Mouse (Mus musculus): ENCODE measurements around the gene Zbtb12. TPM values are rescaled to one million over a fixed set of nuclear protein-coding genes. Genes with fewer than 3 reads are reported as not detected.
A peak's percentile ranks its signal among the peaks of the same experiment; 100 is the strongest.

Gene Zbtb12
- polyA plus RNA-seq, 1 experiment from 2014 or later = 0.99 TPM

DNA sequence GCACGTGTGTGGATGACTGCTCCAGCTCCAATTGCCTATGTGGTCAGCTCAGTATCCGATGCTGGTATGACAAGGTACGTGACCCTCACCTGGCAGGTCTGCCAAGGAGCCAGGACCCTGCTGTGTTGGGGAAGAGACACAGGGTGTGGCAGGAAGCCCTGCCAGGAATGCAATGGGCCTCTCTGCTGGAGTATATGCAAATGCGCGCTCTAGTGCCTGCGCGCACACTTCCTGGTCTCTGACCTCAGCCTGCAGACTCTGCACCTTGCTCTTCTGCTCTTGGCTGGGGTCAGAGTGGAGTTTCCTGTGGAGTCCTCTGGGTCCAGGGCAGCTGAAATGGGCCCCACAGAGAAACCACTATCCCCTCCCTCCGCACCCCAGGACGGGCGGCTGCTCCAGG is 31.7 kb downstream of the Zbtb12 start:
- no peaks in the 10 kb centered on the region for H3K9me3 ChIP-seq (ENCODE audit: low read length)
- H3K27me3 ChIP-seq (replicated peaks; ENCODE audit: insufficient read depth, low read length) = no peaks in the 10 kb centered on the region
- TF ChIP-seq EP300 (IDR thresholded peaks at IDR 0.05) (no peak), CTCF (IDR thresholded peaks at IDR 0.05) (no peak)
- no peak overlapping the region for H3K27ac ChIP-seq (ENCODE audit: low read length)
- DNase-seq (ENCODE audit: low spot score) = no peak
- WGBS = 86% methylated on average over 10 of the region's 10 CpGs
- no peak overlapping the region for H3K4me3 ChIP-seq (ENCODE audit: low read depth, low read length)
- ATAC-seq = no peak
- H3K9ac ChIP-seq (replicated peaks; ENCODE audit: low read depth) = no peak overlapping the region
- 0 out of 2 replicates have a peak, but pooled peaks cover 4% of the 10 kb centered on the region for H3K4me1 ChIP-seq (ENCODE audit: insufficient read depth, low read depth, low read length)
- H3K4me2 ChIP-seq (replicated peaks; ENCODE audit: low read depth, low read length) = no peak overlapping the region
- peaks cover 50% of the 10 kb centered on the region for H3K36me3 ChIP-seq (ENCODE audit: insufficient read depth, low read length)

DNA sequence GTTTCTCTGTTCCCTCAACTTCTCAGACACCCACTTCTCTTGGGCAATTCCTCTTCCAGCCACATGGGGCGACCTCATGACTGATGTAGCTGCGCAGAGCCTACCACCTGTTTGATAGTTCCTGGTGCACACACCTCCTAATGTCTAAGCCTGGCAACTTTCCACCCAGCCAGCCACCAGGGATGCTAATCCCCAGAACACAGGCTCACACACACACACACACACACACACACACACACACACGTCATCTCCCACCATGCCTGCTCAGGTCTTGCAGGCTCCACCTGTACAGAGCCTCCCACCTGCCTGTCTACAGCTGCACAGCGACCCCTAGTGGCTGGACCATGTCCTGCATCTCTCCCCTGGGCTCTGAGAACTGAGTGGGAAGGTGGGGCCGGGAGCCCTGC is 32.7 kb downstream of the Zbtb12 start:
- Histone ChIP-seq H3K4me1 (ENCODE audit: insufficient read depth, low read depth, low read length) (0 out of 2 replicates have a peak, but pooled peaks cover 4% of the 10 kb centered on the region), H3K9me3 (ENCODE audit: low read length) (no peaks in the 10 kb centered on the region), H3K27ac (ENCODE audit: low read length) (no peak overlapping the region), H3K36me3 (ENCODE audit: insufficient read depth, low read length) (peaks cover 40% of the 10 kb centered on the region), H3K9ac (replicated peaks; ENCODE audit: low read depth) (no peak overlapping the region), H3K4me2 (replicated peaks; ENCODE audit: low read depth, low read length) (no peak overlapping the region), H3K27me3 (replicated peaks; ENCODE audit: insufficient read depth, low read length) (no peaks in the 10 kb centered on the region), H3K4me3 (ENCODE audit: low read depth, low read length) (no peak overlapping the region)
- WGBS = 46% methylated on average over 5 of the region's 5 CpGs
- ATAC-seq (peak; percentile 79), DNase-seq (ENCODE audit: low spot score) (peak; percentile 74)
- TF ChIP-seq CTCF (IDR thresholded peaks at IDR 0.05) = peak; percentile 98
- TF ChIP-seq EP300 (IDR thresholded peaks at IDR 0.05) = no peak

DNA sequence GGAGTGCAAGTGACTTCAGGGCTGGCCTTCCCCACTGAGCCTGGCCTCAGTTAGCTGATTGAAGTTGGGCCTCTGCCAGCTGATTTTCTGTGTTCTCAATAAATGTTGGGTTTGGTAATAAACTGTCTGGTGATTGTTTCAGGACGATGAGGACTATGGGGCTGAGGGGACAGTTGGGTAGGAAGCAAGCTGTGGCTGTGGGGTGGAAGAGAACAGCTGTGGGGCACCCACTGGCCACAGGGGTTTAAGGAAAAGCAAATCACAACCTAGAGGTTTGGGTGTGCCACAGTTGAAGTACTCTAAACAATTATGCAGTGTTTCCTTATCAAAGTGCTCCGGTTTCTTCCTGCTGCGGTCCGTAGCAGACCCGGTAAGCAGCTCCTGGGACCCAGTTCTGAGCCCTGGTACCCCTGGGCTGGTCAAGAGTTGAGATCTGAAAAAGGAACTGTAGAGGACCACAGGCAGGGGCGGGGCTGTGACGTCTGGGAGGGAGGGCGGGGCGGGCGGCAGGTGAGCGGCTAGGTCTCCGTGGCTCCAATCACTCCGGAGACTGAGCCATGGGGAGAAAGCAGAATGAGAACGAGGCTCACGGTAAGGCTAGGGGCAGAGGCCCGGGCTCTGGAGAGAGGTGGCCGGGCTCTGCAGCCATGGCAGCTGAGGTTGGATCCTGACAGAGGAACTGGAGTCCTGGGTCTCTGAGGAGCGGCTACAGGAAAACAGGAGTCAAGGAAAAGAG is 34.8 kb downstream of the Zbtb12 start, which contains the start of gene Slc44a4:
Gene Slc44a4 (plus strand): TSS at position 537 of the 736 bp plus-strand sequence.
- H3K4me2 ChIP-seq (replicated peaks; ENCODE audit: low read depth, low read length) = peak within 1 kb of the TSS; percentile 38
- DNase-seq (ENCODE audit: low spot score) (peak; percentile 46), ATAC-seq (peak; percentile 32; the same call in 1 of the 2 replicates)
- 0 out of 2 replicates have a peak, but pooled peaks cover 4% of the 10 kb centered on the region for H3K4me1 ChIP-seq (ENCODE audit: insufficient read depth, low read depth, low read length)
- 0 out of 2 replicates have a peak, but pooled peaks cover 19% of the 10 kb centered on the region for H3K36me3 ChIP-seq (ENCODE audit: insufficient read depth, low read length)
- TF ChIP-seq CTCF (IDR thresholded peaks at IDR 0.05) (no peak), EP300 (IDR thresholded peaks at IDR 0.05) (no peak)
- H3K9ac ChIP-seq (replicated peaks; ENCODE audit: low read depth) = no peak within 1 kb of the TSS
- no peaks in the 10 kb centered on the region for H3K9me3 ChIP-seq (ENCODE audit: low read length)
- H3K4me3 ChIP-seq (ENCODE audit: low read depth, low read length) = no peak within 1 kb of the TSS
- 29% methylated on average over 17 of the region's 18 CpGs for WGBS
- no peaks in the 10 kb centered on the region for H3K27me3 ChIP-seq (replicated peaks; ENCODE audit: insufficient read depth, low read length)
- peak within 1 kb of the TSS; percentile 28; the same call in 1 of the 2 replicates for H3K27ac ChIP-seq (ENCODE audit: low read length)

DNA sequence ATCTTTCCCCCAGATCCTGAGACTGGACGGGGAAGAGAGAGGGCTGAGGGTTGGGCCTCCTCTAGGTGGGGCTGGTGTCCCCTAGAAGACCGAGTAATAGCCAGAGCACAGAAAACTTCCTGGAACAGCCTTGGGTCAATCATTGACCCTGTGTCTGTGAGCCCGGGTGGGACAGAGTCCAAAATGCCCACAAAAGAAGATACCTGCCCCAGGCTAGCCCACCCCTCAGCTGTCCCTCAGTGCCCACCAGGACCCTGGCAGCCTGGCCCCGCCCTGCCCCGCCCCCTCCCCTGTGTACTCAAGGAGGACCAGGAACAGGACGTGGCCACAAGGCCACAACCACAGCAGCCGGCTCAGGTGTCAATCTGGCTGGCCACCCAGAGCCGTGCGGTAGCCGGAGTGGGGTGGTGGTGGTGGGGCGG is 36.1 kb downstream of the Zbtb12 start:
- Histone ChIP-seq H3K4me2 (replicated peaks; ENCODE audit: low read depth, low read length) (peak overlapping the region; percentile 30; the same call in 1 of the 2 replicates), H3K9ac (replicated peaks; ENCODE audit: low read depth) (no peak overlapping the region)

DNA sequence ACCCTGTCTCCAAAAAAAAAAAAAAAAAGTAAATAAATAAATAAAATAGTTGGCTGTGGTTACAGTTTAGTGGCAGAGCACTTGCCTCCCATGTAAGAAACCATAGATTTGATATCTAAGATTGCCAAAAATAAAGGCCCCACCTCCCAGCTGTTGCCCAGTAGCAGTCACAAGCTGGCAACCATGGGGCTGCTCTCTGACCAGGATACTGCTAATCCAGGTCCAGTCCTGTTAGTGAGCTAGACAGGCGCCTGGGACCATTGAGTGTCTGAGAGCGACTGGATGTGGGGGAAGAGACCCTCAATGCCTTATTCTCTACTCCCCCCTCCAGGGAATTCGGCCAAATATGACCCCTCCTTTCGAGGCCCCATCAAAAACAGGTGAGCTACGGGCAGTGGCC is 37.0 kb downstream of the Zbtb12 start:
- Histone ChIP-seq H3K9me3 (ENCODE audit: low read length) (no peaks in the 10 kb centered on the region), H3K36me3 (ENCODE audit: insufficient read depth, low read length) (0 out of 2 replicates have a peak, but pooled peaks cover 7% of the 10 kb centered on the region), H3K4me2 (replicated peaks; ENCODE audit: low read depth, low read length) (no peak overlapping the region), H3K4me1 (ENCODE audit: insufficient read depth, low read depth, low read length) (0 out of 2 replicates have a peak, but pooled peaks cover 4% of the 10 kb centered on the region), H3K27ac (ENCODE audit: low read length) (no peak overlapping the region), H3K27me3 (replicated peaks; ENCODE audit: insufficient read depth, low read length) (no peaks in the 10 kb centered on the region), H3K9ac (replicated peaks; ENCODE audit: low read depth) (no peak overlapping the region), H3K4me3 (ENCODE audit: low read depth, low read length) (no peak overlapping the region)
- TF ChIP-seq CTCF (IDR thresholded peaks at IDR 0.05) (no peak), EP300 (IDR thresholded peaks at IDR 0.05) (no peak)
- DNase-seq (ENCODE audit: low spot score) (no peak), ATAC-seq (no peak)
- 85% methylated on average over 5 of the region's 5 CpGs for WGBS

More for the DNA sequence above, 36.1 kb downstream of the Zbtb12 start:
- Histone ChIP-seq H3K4me1 (ENCODE audit: insufficient read depth, low read depth, low read length) (0 out of 2 replicates have a peak, but pooled peaks cover 4% of the 10 kb centered on the region), H3K4me3 (ENCODE audit: low read depth, low read length) (no peak overlapping the region), H3K27me3 (replicated peaks; ENCODE audit: insufficient read depth, low read length) (no peaks in the 10 kb centered on the region), H3K9me3 (ENCODE audit: low read length) (no peaks in the 10 kb centered on the region), H3K27ac (ENCODE audit: low read length) (no peak overlapping the region), H3K36me3 (ENCODE audit: insufficient read depth, low read length) (0 out of 2 replicates have a peak, but pooled peaks cover 15% of the 10 kb centered on the region)
- TF ChIP-seq CTCF (IDR thresholded peaks at IDR 0.05) (peak; percentile 58), EP300 (IDR thresholded peaks at IDR 0.05) (no peak)
- 15% methylated on average over 11 of the region's 11 CpGs for WGBS
- peak; percentile 67 for ATAC-seq
- DNase-seq (ENCODE audit: low spot score) = peak; percentile 81

DNA sequence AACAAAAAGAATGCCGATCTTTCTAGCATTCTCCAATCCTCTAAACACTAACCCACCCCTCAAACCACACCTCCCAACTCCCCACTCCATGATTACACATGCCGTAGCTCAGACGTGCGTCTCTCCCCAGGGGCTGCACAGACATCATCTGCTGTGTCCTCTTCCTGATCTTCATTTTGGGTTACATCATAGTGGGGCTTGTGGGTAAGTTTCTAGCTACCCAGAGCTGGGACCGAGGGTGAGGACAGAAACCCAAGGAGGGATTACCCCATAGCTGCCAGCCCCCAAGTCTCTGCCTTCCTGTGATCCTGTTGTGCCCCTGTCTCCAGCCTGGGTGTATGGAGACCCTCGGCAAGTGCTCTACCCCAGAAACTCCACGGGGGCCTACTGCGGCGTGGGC is 37.9 kb downstream of the Zbtb12 start:
- H3K4me2 ChIP-seq (replicated peaks; ENCODE audit: low read depth, low read length) = no peak overlapping the region
- DNase-seq (ENCODE audit: low spot score) (no peak), ATAC-seq (no peak)
- 79% methylated on average over 9 of the region's 9 CpGs for whole genome bisulfite sequencing
- no peak overlapping the region for H3K9ac ChIP-seq (replicated peaks; ENCODE audit: low read depth)
- 0 out of 2 replicates have a peak, but pooled peaks cover 4% of the 10 kb centered on the region for H3K36me3 ChIP-seq (ENCODE audit: insufficient read depth, low read length)
- no peaks in the 10 kb centered on the region for H3K27me3 ChIP-seq (replicated peaks; ENCODE audit: insufficient read depth, low read length)
- H3K4me3 ChIP-seq (ENCODE audit: low read depth, low read length) = no peak overlapping the region
- TF ChIP-seq CTCF (IDR thresholded peaks at IDR 0.05) (no peak), EP300 (IDR thresholded peaks at IDR 0.05) (no peak)
- H3K4me1 ChIP-seq (ENCODE audit: insufficient read depth, low read depth, low read length) = 0 out of 2 replicates have a peak, but pooled peaks cover 4% of the 10 kb centered on the region
- H3K9me3 ChIP-seq (ENCODE audit: low read length) = no peaks in the 10 kb centered on the region
- H3K27ac ChIP-seq (ENCODE audit: low read length) = no peak overlapping the region
